Mouse (Mus musculus): ENCODE data around the gene Ergic2.

The Ergic2 gene

DNA sequence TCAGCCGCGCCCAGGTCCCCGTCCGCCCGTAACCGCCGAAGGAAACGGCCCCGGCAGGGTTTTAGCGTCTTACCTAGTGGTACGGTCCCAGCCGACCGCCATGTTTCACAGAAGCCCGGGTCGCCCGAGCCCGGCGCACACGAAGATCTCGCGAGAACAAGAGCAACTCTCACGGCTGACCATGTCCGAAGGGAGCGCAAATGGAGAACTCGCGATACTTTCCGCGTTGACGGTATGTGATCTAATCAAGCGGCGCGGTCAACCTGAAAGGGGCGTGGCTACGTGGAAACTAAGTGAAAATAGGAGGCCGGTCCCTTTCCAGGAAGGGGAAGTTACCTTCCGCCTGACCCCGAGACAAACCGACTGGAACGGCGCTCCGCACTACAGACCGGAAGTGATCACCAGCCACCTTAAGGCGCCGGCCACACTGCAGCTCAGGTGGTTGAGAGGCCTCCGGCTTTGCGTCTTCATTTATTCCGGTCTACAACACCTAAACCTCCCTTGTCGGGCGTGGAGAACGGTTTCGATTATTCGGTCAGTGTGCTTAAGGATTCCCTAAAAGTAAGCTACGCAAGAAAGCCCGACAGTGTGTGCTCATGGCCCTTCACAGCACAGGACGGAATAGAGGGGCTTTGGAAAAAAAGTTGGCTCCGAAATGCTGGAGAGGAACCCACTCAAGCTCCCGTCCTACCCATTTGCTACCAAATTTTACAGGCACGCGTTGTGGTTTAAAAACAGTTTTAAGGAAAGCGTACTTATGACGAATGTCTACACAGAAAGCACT lies at the start of gene Ergic2:
Gene Ergic2 (minus strand): TSS at position 478 of the 784 bp plus-strand sequence.
- DNase-seq: peak; percentile 90 to 92

GRCm38 (mm10) chr6:148260729-148261101 lies 48.5 kb upstream of the Ergic2 start:
- DNase-seq: no peak

DNA sequence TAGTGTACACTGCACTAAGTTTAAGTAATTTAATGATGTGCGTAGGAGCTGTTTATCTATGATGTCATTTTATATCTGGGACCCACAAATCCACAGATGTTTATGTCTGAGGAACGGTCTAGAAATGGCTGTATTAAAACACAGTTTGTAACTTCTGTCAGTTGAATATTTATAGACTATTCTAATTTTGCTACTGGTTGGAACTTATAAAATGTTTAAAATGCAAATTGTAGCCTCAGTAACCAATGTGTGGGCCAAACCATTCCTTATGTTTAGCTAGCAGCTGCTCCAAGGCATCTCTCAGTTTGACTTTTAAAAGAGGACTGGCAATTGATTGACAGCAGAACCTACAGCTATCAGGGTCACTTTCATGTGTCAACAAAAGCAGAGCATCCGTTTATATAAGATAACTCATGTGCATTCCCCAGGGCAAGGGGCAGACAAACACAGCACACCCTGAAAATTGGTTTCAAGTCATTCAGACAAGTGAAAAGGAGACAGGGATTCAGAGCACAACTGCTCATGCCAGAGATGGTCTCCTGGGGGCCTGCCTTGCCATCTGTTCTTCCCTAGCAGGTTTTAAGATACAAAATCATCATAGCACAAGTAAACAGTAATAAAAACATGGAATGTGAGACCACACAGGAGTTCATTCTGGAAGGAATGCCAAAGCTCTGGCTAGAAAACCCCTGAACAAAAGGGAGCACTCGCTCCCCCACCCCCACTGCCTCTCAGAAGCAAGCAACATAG lies 48.0 kb upstream of the Ergic2 start:
- no peak for DNase-seq

DNA sequence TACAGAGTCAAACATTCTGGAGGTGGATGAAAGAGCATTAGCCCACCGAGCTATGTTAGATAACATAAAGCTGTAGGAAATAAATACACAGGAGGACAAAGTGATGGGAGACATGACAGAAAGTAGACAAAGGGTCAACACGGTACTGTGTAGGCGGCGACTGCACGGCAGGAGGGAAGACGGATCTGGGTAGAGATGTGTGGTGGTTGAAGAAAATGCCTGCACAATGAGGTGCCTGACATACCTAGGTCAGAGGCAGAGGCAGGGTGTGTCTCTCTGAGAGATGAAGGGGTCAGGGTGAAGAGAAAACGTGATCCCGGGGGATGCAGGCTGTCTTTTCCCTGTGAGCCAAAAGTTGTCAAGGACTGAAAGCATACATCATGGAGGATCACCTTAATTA lies 46.9 kb upstream of the Ergic2 start:
- DNase-seq: no peak

GRCm38 (mm10) chr6:148257805-148258204 lies 45.6 kb upstream of the Ergic2 start:
- no peak for DNase-seq

- DNase-seq: no peak
Measured at GRCm38 (mm10) chr6:148256109-148256508, 43.9 kb upstream of the Ergic2 start.

GRCm38 (mm10) chr6:148255395-148256053 lies 43.4 kb upstream of the Ergic2 start:
- no peak for DNase-seq

DNA sequence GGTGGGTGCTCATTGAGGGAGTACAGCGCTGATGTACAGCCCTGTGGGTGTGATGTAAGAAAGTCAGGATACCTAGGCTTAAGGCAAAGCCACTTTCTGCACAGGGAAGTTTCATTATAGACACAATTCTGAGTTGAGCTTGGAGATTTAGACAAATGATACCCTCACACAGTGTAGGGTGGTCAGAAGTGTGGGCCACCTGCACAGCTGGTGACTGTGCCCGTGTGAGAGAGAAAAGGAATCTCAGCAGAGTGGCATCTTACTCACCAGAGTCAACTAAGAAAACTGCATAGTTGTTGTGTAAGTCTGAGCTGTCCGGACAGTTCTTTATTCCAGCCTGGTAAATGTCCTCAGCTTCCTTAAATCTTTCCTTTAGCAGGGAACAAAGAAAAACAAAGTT lies 37.0 kb upstream of the Ergic2 start:
- no peak for DNase-seq

DNA sequence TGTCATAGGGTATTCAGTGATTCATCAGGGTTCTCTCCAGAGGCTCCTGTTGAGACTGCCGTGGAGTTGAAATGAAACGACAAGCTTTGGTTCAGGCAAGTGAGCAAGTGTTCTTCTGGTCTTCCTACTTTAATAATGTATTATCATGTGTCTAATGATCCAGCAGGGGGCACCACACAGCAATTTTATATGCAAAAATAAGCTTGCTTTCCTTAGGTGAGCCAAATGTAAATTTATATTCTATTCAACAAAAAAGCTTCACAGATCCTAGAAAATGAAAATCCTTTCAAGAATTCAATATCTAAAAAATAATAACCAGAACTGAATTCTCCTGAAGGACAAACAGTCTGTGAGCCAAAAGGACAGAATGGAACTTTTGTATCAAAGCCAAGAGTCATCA lies 36.5 kb upstream of the Ergic2 start:
- no peak for DNase-seq

- DNase-seq: no peak
Measured at GRCm38 (mm10) chr6:148246544-148246943, 34.4 kb upstream of the Ergic2 start.

DNA sequence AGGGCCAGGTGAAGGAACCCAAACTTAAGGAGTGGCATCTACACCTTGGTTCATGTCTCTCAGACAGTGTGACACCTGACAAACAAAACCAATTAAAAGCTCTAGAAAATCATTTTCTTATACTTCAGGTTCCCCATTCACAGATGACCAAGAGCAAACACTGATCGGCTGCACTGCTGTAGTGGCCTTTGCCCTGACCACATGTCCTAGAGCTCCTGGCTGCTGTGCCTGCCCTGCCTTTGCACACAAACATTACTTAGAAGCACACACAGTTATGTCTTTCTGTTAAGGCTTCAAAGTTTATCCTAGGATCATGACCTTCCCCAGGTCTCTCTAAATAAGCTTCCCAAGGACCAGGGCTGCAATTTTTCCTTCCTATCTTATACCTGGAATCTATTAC lies 32.7 kb upstream of the Ergic2 start:
- DNase-seq: no peak

- no peak for DNase-seq
Measured at GRCm38 (mm10) chr6:148242304-148242703, 30.1 kb upstream of the Ergic2 start.

GRCm38 (mm10) chr6:148241685-148242084 lies 29.5 kb upstream of the Ergic2 start:
- DNase-seq: no peak

DNA sequence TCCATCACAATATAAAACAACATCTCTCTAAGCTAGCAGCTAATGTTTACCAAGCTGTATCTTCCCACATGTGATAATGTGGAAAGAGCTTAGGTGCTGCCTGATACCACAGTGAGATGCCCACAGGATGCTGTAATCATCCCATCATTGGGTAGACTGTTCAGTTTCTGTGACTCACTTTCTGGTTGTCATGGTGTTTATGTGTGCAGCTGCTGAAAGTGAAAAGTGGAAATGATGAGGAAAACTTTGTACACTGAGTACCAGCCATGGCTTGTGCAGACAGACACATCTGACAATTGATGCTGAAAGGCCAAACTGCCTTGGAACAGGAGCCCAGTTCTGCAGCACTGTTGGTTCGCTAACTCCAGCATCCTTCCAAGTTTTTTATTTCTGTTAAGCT lies 27.1 kb upstream of the Ergic2 start:
- DNase-seq: no peak

DNA sequence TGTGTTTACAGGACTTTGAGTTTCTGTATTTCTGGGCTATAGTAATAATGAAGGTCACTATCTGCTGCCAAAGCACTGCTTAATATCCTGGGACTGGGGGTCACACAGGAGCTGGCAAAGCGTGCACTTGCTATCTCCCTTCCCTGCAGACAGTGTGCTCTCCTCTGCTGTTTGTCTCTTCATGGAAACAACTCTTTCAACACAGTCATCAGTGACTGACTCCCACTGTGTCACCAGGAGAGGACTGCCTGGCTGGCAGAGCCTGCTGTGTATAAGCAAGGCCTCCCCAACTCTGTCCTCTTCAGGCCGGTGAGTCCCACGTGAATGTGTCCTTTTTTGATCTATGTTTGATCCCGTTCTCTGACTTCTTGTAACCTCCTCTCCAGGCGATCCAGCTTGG lies 25.3 kb upstream of the Ergic2 start:
- no peak for DNase-seq

GRCm38 (mm10) chr6:148234105-148234828 lies 22.1 kb upstream of the Ergic2 start:
- no peak for DNase-seq

GRCm38 (mm10) chr6:148227542-148227941 lies 15.4 kb upstream of the Ergic2 start:
- DNase-seq: no peak

DNA sequence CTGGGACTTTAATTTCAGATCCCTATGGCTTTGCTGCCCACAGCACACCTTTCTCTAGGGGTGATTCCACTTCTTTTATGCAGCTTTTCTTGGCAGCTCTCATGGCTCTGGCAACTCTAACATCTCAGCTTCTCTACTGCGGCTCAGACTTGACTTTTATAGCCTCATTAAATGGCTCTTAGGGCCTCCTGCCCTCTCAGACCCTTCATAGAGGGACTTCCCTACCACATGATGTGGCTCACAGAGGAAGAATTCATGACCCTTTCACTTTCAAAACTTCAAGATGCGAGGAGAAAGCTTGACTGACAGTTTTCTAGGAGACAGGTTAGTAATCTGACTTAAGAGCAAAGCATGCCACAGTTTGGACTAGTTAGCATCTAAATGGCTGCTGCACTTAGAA lies 10.5 kb upstream of the Ergic2 start:
- no peak for DNase-seq

GRCm38 (mm10) chr6:148218235-148219076 lies 6.3 kb upstream of the Ergic2 start:
- no peak for DNase-seq

DNA sequence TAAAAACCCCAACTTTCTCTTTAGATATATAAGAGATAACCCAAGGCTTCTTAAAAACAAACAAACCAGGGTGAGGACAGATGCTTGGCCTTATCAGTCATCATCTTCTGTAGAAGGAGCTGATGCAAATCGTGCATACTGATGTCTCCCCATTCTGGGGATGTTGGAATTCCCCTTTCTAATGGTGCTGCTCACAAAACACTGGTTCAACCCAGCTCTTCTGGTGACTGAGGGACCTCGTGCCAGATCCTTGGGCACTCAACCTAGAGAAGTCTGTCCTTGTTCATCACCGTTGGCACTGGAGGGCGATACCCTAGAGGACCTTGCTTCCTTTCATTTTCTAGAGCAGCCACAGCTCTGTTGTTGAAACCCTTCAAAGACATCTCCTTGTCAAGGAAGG lies 4.6 kb upstream of the Ergic2 start:
- DNase-seq: no peak

DNA sequence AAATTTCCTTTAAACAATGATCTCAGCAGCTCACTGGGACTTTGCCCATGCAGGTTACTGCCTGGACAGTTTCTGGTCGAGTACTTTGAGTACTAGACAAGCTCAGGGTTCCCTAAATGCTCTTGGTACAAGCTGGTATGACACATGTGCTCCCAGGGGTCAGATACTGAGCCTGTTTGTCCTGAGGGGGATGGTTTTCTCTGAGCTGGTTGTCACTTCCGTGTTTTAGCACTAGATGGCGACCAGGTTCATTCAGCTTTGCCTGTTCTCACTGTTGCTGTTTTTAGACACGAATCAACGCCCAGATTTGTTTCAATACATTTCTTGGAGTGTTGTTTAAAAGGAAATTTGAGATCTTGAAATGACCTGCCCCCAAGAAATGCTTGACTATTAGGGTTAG lies 2.6 kb upstream of the Ergic2 start:
- peak; percentile 32 to 33 for DNase-seq

DNA sequence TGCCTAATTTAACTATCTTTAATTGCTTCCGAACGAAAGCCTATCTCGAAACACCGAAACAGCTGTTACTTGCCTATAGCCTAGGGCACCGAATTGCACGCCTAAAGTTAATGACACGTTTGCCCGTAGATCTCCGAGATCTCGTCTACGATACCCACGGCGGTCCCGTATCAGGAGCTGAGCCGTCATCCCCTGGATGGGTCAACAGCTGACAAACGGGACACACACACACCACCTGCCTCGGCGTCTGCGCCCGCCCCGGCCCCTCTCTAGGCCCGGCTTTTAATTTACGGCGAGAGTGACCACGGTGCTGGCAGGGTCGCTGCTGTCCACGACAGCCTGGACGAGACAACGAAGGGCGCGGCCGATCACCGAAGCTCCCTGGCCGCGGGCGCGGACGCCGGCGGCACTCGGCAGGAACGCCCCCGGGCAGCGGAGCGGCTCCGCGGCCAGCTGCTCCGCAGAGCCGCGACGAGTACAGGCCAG lies 740 bp downstream of the Ergic2 start:
- no peak for DNase-seq
